Mouse (Mus musculus) intestine, embryonic 16.5 days (tissue): ENCODE measurements around the gene Muc5ac. TPM values are rescaled to one million over a fixed set of nuclear protein-coding genes. Genes with fewer than 3 reads are reported as not detected.

ENCODE experiments used
- ATAC-seq: fragments of 200-750 bp; cut with Nextera tagmentation; 2 replicates; pipeline ENCODE4 v1.8.0; 2017; ENCODE audit warnings: moderate TSS enrichment, moderate library complexity
- H3K27ac ChIP-seq: fragments of 300-500 bp; sonication (generic); 2 replicates; pipeline ENCODE4 v1.5.1; 2014; ENCODE audit warnings: mild to moderate bottlenecking, low read length
- H3K27me3 ChIP-seq: fragments of 300-500 bp; sonication (generic); replicated peaks from 2 replicates; pipeline ENCODE4 v1.6.1; 2014; ENCODE audit warnings: low read length, control low read depth, mixed read lengths; ENCODE audit not compliant: control insufficient read depth, insufficient read depth
- H3K36me3 ChIP-seq: fragments of 300-500 bp; sonication (generic); 2 replicates; pipeline ENCODE4 v1.6.1; 2014; ENCODE audit warnings: low read length, control low read depth; ENCODE audit not compliant: control insufficient read depth, insufficient read depth
- H3K4me1 ChIP-seq: fragments of 300-500 bp; sonication (generic); 2 replicates; pipeline ENCODE4 v1.6.1; 2014; ENCODE audit warnings: low read length, control low read depth, mixed read lengths; ENCODE audit not compliant: control insufficient read depth, insufficient read depth
- H3K4me2 ChIP-seq: fragments of 300-500 bp; sonication (generic); 2 replicates; pipeline ENCODE4 v1.6.1; 2014; ENCODE audit warnings: low read depth, low read length, control low read depth
- H3K4me3 ChIP-seq: fragments of 300-500 bp; sonication (generic); 2 replicates; pipeline ENCODE4 v1.5.1; 2014; ENCODE audit warnings: mild to moderate bottlenecking, low read length
- H3K9ac ChIP-seq: fragments of 300-500 bp; sonication (generic); 2 replicates; pipeline ENCODE4 v1.6.1; 2014; ENCODE audit warnings: low read depth, low read length
- H3K9me3 ChIP-seq: fragments of 300-500 bp; sonication (generic); 2 replicates; pipeline ENCODE4 v1.6.1; 2016; ENCODE audit warnings: low read length, control low read depth; ENCODE audit not compliant: control insufficient read depth
- WGBS: fragments of 180-500 bp; shearing (Covaris S2); extraction: QIAGEN DNeasy Blood & Tissue Kit; methylation state at CpG from one replicate; pipeline ENCODE4 v1.1.7; 2014; 5-methylcytosine and 5-hydroxymethylcytosine counted together
- polyA plus RNA-seq: library from polyadenylated mRNA; unstranded; fragments of >200 nt; fragmentation: Nextera tagmentation; extraction: Ambion mirVana; gene quantifications from 2 replicates; pipeline ENCODE4 v1.2.1, GENCODE M21; 2015

Gene Muc5ac
- polyA plus RNA-seq, 1 experiment from 2014 or later, result not detected

DNA sequence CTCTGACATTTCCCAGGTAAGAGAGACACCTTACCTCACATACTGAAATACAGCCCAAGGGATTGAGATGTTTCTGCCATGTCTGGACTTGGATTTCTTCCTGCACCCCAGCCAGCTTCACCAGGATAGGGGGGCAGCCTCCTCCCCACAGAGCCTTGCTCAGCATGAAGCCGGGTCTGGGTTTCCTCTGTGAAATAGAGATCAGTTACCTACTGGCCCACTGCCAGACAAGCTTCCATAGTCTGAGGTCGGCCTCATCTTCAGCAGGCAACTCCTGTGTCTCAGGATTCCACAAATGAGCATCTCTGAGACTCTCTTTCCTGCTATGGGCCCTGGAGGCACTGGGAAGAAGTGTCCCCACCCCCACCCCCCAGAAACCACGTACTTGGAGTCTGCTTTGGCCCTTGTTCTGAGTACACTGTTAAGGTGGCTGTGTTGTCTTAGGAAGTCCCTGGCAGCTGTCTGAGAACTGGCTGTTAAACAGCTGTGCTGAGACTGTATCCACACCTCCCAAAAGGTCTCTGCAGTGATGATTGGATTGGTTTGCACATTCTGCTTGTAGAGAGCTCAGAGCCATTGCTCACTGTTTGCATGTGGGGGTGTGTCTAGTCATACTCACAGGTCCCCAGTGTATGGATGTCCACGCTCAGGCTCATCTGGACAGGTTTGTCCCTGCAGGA is 34.0 kb downstream of the Muc5ac start:
- WGBS, result 37% methylated on average over 4 of the region's 4 CpGs
- H3K27ac ChIP-seq, result no peak overlapping the region
- no peaks in the 10 kb centered on the region for H3K27me3 ChIP-seq
- no peaks in the 10 kb centered on the region for H3K9me3 ChIP-seq
- no peak overlapping the region for H3K4me2 ChIP-seq
- H3K4me1 ChIP-seq, result no peaks in the 10 kb centered on the region; the same call in 1 of the 2 replicates
- H3K9ac ChIP-seq, result no peak overlapping the region
- no peak for ATAC-seq
- H3K4me3 ChIP-seq, result no peak overlapping the region
- H3K36me3 ChIP-seq, result no peaks in the 10 kb centered on the region

DNA sequence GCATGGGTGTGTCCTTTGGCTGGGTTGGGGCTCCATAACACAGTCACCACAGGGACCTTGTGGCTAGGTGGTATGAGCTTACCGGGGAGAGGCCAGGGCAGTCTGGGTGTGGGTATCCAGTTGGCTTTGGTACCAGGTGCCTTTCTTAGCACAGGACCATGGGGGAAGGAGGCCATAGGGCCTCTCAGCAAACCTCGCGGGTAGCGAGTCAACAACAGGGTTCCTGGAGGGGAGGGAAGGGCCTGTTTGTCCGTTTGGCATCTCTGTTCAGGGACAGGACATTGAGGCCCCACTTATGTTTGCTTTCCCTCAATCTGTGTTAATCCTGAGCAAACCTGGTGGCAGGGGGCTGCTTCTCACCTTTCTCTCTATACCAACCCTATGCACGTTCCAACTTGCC is 34.9 kb downstream of the Muc5ac start:
- H3K4me2 ChIP-seq, result no peak overlapping the region
- ATAC-seq, result no peak
- H3K36me3 ChIP-seq, result no peaks in the 10 kb centered on the region
- H3K4me1 ChIP-seq, result no peaks in the 10 kb centered on the region; the same call in 1 of the 2 replicates
- H3K9me3 ChIP-seq, result no peaks in the 10 kb centered on the region
- H3K27ac ChIP-seq, result no peak overlapping the region
- H3K27me3 ChIP-seq, result no peaks in the 10 kb centered on the region
- no peak overlapping the region for H3K9ac ChIP-seq
- no peak overlapping the region for H3K4me3 ChIP-seq
- WGBS, result 64% methylated on average over 6 of the region's 6 CpGs

DNA sequence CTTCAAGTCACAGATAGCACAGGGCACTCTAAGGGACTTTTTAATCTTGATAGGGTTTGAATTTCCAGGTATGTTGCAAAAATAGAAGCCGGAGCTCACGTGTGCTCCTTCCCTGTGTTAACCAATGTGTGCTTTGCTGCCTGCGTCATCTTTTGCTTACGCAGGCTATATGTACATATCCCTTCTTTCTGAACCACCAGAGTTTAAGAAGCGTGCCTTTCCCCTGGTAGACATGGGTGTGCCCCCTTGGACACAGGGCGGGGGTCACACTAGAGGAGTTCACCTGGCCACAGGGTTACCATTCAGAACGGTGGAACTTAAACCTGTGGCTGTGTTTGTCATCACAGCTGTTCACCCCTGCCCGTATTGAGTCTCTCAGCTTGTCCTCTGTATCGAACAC is 35.6 kb downstream of the Muc5ac start:
- H3K27me3 ChIP-seq, result no peaks in the 10 kb centered on the region
- H3K4me1 ChIP-seq, result no peaks in the 10 kb centered on the region; the same call in 1 of the 2 replicates
- no peak overlapping the region for H3K27ac ChIP-seq
- 82% methylated on average over 9 of the region's 9 CpGs for WGBS
- H3K9ac ChIP-seq, result no peak overlapping the region
- no peak overlapping the region for H3K4me3 ChIP-seq
- H3K4me2 ChIP-seq, result no peak overlapping the region
- H3K36me3 ChIP-seq, result no peaks in the 10 kb centered on the region
- H3K9me3 ChIP-seq, result no peaks in the 10 kb centered on the region
- ATAC-seq, result no peak

DNA sequence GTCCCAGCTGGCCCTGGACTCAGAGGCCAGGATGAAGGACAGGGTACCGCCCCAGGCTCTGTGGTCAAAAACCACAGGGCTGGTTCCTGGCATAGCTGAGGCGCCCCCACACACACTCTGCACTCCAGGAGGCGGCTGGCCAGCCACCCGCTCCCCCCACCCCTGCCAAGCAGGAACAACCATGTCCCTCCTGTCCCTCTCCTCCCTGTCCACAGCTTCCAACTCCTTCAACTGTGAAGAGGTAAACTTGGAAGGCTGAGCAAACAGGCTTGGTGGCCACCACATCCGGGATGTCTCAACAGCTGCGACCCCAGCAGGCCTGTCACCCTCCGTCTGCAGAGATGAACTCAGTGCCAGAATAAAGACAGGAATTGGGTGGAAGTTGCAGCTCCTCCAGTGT is 47.2 kb downstream of the Muc5ac start:
- no peaks in the 10 kb centered on the region for H3K27me3 ChIP-seq
- no peaks in the 10 kb centered on the region for H3K36me3 ChIP-seq
- peaks cover 3% of the 10 kb centered on the region; the same call in 1 of the 2 replicates for H3K4me1 ChIP-seq
- WGBS, result 75% methylated on average over 7 of the region's 7 CpGs
- no peaks in the 10 kb centered on the region for H3K9me3 ChIP-seq
- no peak for ATAC-seq
- no peak overlapping the region for H3K4me3 ChIP-seq
- H3K4me2 ChIP-seq, result no peak overlapping the region
- no peak overlapping the region for H3K9ac ChIP-seq
- no peak overlapping the region for H3K27ac ChIP-seq

DNA sequence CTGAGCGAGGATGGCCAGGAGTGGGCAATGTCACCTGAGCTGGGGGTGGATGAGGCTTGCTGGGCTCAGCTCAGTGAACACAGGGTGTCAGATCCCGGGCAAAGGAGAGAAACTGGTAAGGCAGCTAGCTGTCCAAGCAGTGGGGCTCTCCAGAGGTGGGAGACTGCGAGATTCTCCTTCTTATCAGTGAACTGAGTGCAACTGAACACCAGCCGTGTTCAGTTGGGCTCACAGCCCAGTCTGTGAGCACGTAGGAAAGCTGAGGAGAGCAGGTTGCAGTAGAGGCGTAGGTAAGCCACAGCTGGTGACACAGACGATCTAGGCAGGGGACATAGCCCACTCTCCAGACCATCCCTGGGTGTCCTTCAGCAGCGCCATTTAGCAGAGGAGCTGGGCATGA is 47.7 kb downstream of the Muc5ac start:
- Histone ChIP-seq H3K9me3 (no peaks in the 10 kb centered on the region), H3K36me3 (no peaks in the 10 kb centered on the region), H3K4me2 (no peak overlapping the region), H3K27ac (no peak overlapping the region), H3K27me3 (no peaks in the 10 kb centered on the region), H3K4me3 (no peak overlapping the region), H3K9ac (no peak overlapping the region), H3K4me1 (peaks cover 3% of the 10 kb centered on the region; the same call in 1 of the 2 replicates)
- 65% methylated on average over 8 of the region's 8 CpGs for WGBS
- ATAC-seq, result no peak

DNA sequence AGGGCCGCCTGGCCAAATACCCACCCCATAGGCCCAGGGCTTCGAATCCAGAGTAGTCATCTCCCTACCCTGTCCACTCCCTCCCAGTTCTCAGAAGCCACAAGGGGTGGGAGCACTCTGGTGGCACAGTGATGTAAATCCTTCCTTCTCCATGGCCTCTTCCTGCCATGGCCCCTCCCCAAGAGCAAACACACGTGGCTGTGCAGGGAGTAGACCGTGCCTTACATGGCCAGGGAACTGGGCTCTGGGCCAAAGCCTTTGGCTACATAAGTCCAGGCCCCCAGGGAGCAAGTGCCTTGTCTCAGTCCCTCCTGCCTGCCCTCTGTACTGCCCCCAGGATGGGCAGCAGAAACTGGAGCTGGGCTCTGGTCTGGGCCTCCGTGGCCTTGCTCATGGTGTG is 50.0 kb downstream of the Muc5ac start, which contains the start of gene Muc5b:
Gene Muc5b, plus strand, starts transcription at position 292 of the 400 bp plus-strand sequence.
- no peak within 1 kb of the TSS for H3K9ac ChIP-seq
- no peak within 1 kb of the TSS for H3K27ac ChIP-seq
- no peaks in the 10 kb centered on the region for H3K36me3 ChIP-seq
- no peaks in the 10 kb centered on the region for H3K27me3 ChIP-seq
- peaks cover 3% of the 10 kb centered on the region; the same call in 1 of the 2 replicates for H3K4me1 ChIP-seq
- no peak within 1 kb of the TSS for H3K4me3 ChIP-seq
- no peaks in the 10 kb centered on the region for H3K9me3 ChIP-seq
- 52% methylated on average over 5 of the region's 5 CpGs for WGBS
- no peak within 1 kb of the TSS for H3K4me2 ChIP-seq
- 0 out of 2 replicates have a peak, but pooled peaks have one; percentile 64 for ATAC-seq

DNA sequence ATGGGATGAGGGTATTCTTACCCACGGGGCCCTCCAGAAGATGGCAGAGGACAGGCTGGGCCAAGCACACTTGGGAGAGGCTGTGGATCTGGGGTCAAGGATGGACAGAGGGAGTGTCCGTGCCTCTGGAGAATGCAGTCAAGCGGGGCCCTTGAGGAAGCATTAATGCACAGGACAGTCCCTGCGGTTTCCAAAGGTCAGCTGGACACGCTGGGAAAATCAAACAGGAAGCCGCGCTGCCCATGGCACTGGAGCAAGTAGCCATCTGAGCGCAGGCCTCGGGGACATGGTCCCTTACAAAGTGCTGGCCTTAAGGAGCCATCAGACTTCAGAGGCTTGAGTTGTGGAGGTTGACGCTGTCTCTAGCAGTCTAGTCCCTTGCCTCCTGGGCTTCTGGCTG is 51.6 kb downstream of the Muc5ac start:
- Histone ChIP-seq H3K9me3 (no peaks in the 10 kb centered on the region), H3K27me3 (no peaks in the 10 kb centered on the region), H3K4me2 (no peak overlapping the region), H3K27ac (no peak overlapping the region), H3K4me1 (peaks cover 3% of the 10 kb centered on the region; the same call in 1 of the 2 replicates), H3K9ac (no peak overlapping the region), H3K36me3 (no peaks in the 10 kb centered on the region), H3K4me3 (no peak overlapping the region)
- 85% methylated on average over 10 of the region's 10 CpGs for WGBS
- ATAC-seq, result no peak

DNA sequence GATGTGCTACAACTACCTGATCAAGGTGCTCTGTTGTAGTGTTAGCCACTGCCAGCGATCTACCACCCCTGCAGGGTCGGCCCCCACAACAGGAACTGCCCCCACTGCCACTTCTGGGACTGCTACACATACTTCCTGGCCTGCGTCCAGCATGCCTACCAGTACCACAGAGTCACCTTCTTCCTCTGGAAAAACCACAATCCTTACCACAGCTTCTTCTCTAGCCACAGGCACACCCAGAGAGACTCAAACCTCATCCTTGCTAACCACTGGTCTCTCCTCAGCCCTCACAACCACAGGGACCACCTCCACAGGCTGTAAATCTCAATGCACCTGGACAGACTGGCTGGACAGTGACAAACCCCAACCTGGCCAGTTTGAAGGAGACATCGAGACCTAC is 72.3 kb downstream of the Muc5ac start:
- Histone ChIP-seq H3K4me2 (no peak overlapping the region), H3K4me3 (no peak overlapping the region), H3K4me1 (no peaks in the 10 kb centered on the region), H3K27ac (no peak overlapping the region), H3K9ac (no peak overlapping the region), H3K27me3 (no peaks in the 10 kb centered on the region), H3K9me3 (no peaks in the 10 kb centered on the region), H3K36me3 (no peaks in the 10 kb centered on the region)
- 87% methylated on average over 4 of the region's 4 CpGs for WGBS
- ATAC-seq, result no peak
